Mouse (Mus musculus) lung, adult 2 months (tissue): ENCODE results near the gene Mapk8.

Source experiments
- CTCF ChIP-seq: fragments of 200-500 bp; IDR thresholded peaks from 2 replicates; pipeline ENCODE4 v1.5.1; 2011; ENCODE audit warnings: mild to moderate bottlenecking, low read length, control low read depth; ENCODE audit not compliant: insufficient read depth
- POLR2A ChIP-seq: fragments of 200-500 bp; IDR thresholded peaks from 2 replicates; pipeline ENCODE4 v1.6.1; 2011; ENCODE audit warnings: low read depth, mild to moderate bottlenecking, control low read depth, low read length, borderline replicate concordance; ENCODE audit errors: extremely low read depth

DNA sequence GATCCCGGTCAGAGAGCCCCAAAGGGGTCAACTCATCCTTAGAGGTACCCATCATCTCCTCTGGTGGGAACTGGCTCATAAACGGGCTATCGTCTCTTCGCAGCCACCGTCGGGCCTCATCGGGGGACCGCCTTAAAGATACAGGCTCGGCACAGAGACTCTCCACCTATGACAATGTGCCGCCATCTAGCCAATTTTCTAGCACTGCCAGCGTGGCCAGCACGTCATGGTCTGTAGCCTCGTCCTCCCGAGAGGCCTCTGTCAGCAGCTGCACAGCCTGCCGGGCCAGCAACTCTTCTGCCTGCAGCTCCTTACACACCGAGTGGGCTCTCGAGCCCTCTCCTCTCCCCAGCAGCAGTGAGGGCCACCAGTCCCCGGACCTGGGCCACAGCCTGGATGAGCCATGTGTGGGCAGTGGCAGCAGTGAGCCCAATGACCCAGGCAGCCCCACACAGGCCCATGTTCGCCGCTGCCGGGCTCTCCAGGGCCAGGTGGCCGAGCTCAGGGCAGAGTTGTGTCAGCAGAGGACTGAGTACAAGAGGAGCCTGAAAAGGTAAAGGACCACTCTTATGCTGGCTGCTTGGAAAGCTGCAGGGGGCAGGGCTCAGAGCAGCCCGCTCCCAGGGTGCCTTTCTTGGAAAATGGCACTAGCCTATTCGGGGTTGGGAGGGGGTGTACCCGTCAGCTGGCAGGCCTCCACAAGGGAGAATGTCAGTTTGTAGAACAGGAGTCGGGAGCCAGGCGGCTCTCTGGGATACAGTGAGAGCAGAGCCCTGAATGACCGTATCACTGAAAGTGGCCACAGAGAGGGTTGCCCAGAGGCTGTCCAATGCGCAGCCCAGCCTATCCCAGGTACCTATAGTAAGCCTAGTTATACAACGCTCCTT is 79.8 kb downstream of the Mapk8 start:
- TF ChIP-seq CTCF, result no peak
- no peak for TF ChIP-seq POLR2A
